Mouse (Mus musculus) limb, embryonic 10.5 days (tissue): ENCODE measurements at regions not wholly inside any gene's neighbourhood (a gene's known extent, or its start where the extent isn't known, plus 50 kb on each side); places are given as distances from the start of the nearest gene placed in this dataset.

Experiments used
- DNase-seq: peaks from one replicate; pipeline ENCODE4 v3.0.0-alpha.2; 2017; ENCODE audit warnings: low spot score
- H3K27ac ChIP-seq: fragments of 300-500 bp; sonication (generic); 2 replicates; pipeline ENCODE4 v1.5.1; 2016; ENCODE audit warnings: mild to moderate bottlenecking
- H3K27me3 ChIP-seq: fragments of 300-500 bp; sonication (generic); 2 replicates; pipeline ENCODE4 v1.6.1; 2016; ENCODE audit warnings: low read depth, mild to moderate bottlenecking; ENCODE audit not compliant: poor library complexity, severe bottlenecking
- H3K36me3 ChIP-seq: fragments of 300-500 bp; sonication (generic); 2 replicates; pipeline ENCODE4 v1.6.1; 2016; ENCODE audit warnings: mild to moderate bottlenecking, moderate library complexity
- H3K4me1 ChIP-seq: fragments of 300-500 bp; sonication (generic); 2 replicates; pipeline ENCODE4 v1.6.1; 2016
- H3K4me3 ChIP-seq: fragments of 300-500 bp; sonication (generic); 2 replicates; pipeline ENCODE4 v1.5.1; 2016; ENCODE audit warnings: mild to moderate bottlenecking, moderate library complexity
- H3K9me3 ChIP-seq: fragments of 300-500 bp; sonication (generic); replicated peaks from 2 replicates; pipeline ENCODE4 v1.6.1; 2016; ENCODE audit warnings: mild to moderate bottlenecking
- WGBS: fragments of 180-500 bp; shearing (Covaris S2); methylation state at CpG from one replicate; pipeline ENCODE4 v1.1.7; 2016; 5-methylcytosine and 5-hydroxymethylcytosine counted together

- Histone ChIP-seq H3K27me3 (no peaks in the 10 kb centered on the region), H3K27ac (no peak overlapping the region), H3K36me3 (no peaks in the 10 kb centered on the region), H3K4me1 (no peaks in the 10 kb centered on the region), H3K4me3 (no peak overlapping the region), H3K9me3 (no peaks in the 10 kb centered on the region)
- 73% methylated on average over 2 of the region's 2 CpGs for WGBS
- no peak for DNase-seq
These were observed 247.3 kb downstream of the Akain1 start for GRCm38 (mm10) chr17:69686383-69686782.

GRCm38 (mm10) chr17:69695341-69695740, 256.2 kb downstream of the Akain1 start:
- Histone ChIP-seq H3K4me1 (no peaks in the 10 kb centered on the region), H3K36me3 (no peaks in the 10 kb centered on the region), H3K27me3 (no peaks in the 10 kb centered on the region), H3K9me3 (no peaks in the 10 kb centered on the region), H3K4me3 (no peak overlapping the region), H3K27ac (no peak overlapping the region)
- 86% methylated on average over 3 of the region's 3 CpGs for WGBS
- DNase-seq, result no peak

DNA sequence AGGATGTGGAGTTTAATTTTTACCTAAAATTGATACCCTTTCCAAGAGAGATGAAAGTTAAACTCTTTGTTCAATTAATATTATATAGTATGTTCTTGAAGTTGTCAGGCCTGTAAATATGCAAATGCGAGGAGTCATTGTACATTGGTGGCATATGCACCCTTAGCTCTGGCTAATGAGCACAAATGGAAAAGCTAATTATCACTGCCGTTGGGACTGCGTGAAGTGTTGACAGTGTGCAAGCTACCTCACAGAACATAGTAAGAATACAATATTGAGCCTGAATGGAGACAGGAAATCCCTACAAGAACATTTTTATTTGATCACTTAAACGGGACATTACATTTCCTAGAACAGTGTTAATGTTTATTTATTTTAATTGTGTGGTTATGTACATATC, 241.5 kb upstream of the Dlgap1 start:
- Histone ChIP-seq H3K27me3 (no peaks in the 10 kb centered on the region), H3K4me1 (no peaks in the 10 kb centered on the region), H3K36me3 (no peaks in the 10 kb centered on the region), H3K4me3 (no peak overlapping the region), H3K27ac (no peak overlapping the region), H3K9me3 (no peaks in the 10 kb centered on the region)
- no peak for DNase-seq
- 88% methylated on average over 4 of the region's 4 CpGs for WGBS

GRCm38 (mm10) chr17:69732981-69733380, 235.9 kb upstream of the Dlgap1 start:
- H3K36me3 ChIP-seq, result no peaks in the 10 kb centered on the region
- H3K4me1 ChIP-seq, result no peaks in the 10 kb centered on the region
- H3K4me3 ChIP-seq, result no peak overlapping the region
- no peaks in the 10 kb centered on the region for H3K9me3 ChIP-seq
- H3K27me3 ChIP-seq, result no peaks in the 10 kb centered on the region
- 92% methylated on average over 11 of the region's 11 CpGs for WGBS
- no peak for DNase-seq
- no peak overlapping the region for H3K27ac ChIP-seq

- DNase-seq, result no peak
- no peaks in the 10 kb centered on the region for H3K27me3 ChIP-seq
- H3K4me1 ChIP-seq, result no peaks in the 10 kb centered on the region
- WGBS, result 80% methylated on average over 4 of the region's 4 CpGs
- no peak overlapping the region for H3K27ac ChIP-seq
- H3K9me3 ChIP-seq, result no peaks in the 10 kb centered on the region
- no peaks in the 10 kb centered on the region for H3K36me3 ChIP-seq
- H3K4me3 ChIP-seq, result no peak overlapping the region
These were observed 232.3 kb upstream of the Dlgap1 start for GRCm38 (mm10) chr17:69736379-69737096.

GRCm38 (mm10) chr17:69769002-69769421, 199.9 kb upstream of the Dlgap1 start:
- Histone ChIP-seq H3K9me3 (no peaks in the 10 kb centered on the region), H3K36me3 (no peaks in the 10 kb centered on the region), H3K4me1 (no peaks in the 10 kb centered on the region), H3K27ac (no peak overlapping the region), H3K4me3 (no peak overlapping the region), H3K27me3 (no peaks in the 10 kb centered on the region)
- 83% methylated on average over 8 of the region's 8 CpGs for WGBS
- no peak for DNase-seq

DNA sequence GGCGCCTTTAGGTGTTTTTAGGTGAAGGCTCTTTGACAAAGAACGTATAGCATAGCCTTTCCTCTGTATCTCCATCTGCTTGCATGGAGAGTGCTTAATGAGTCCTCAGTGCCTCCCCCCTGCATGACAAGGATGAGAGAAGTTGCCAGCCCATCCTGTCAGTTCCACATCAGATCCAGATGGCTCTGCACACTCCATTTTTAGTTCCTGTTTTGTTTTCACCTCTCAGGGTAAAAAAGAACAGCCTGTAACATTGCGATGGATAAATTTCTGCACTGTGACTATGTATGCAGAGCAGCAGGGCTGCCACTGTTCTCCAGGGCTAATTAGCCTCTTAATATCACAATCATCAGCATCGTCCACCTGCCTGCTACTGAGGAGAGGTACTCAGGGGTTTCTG, 198.8 kb upstream of the Dlgap1 start:
- no peaks in the 10 kb centered on the region for H3K4me1 ChIP-seq
- no peak for DNase-seq
- H3K9me3 ChIP-seq, result no peaks in the 10 kb centered on the region
- H3K36me3 ChIP-seq, result no peaks in the 10 kb centered on the region
- 79% methylated on average over 4 of the region's 4 CpGs for WGBS
- H3K27me3 ChIP-seq, result no peaks in the 10 kb centered on the region
- H3K27ac ChIP-seq, result no peak overlapping the region
- H3K4me3 ChIP-seq, result no peak overlapping the region

DNA sequence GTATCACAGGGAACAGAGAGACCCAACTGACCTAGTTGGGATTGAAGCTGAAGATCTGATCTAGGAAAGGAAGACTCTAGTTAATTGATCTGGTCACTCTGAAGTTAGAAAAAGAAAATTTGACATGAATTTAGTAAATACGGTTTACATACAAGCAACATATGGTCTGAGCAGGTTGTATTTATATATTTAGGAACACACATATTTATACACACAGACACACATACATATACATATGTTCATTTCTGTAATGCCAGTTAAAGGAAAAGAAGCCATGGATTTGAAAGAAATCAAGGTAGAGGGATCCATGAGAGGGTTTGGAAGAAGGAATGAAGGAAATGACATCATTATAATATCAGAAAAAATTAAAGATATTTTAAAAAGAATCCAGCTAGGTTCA, 187.7 kb upstream of the Dlgap1 start:
- Histone ChIP-seq H3K4me3 (no peak overlapping the region), H3K4me1 (no peaks in the 10 kb centered on the region), H3K27me3 (no peaks in the 10 kb centered on the region), H3K27ac (no peak overlapping the region), H3K36me3 (no peaks in the 10 kb centered on the region), H3K9me3 (no peaks in the 10 kb centered on the region)
- WGBS, result 89% methylated on average over 1 of the region's 1 CpGs
- DNase-seq, result no peak

DNA sequence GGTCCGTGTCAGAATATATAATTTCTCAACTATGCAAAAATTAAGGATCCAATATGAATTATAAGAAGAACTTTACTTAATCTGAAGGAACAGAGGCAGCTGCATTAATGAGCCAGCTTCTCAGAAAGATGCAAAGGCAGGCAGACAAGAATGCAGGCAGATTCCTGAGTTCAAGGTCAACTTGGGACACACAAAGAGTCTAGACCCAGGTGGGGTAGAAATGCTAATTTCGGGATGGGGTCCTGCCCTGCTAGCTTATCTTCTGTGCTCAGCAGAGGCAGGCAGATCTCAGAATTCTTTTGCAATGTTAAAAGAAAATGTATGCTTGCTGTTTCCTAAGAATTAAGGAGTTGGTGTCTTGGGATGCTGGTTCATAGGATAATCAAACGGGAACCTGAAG, 181.9 kb upstream of the Dlgap1 start:
- no peaks in the 10 kb centered on the region for H3K27me3 ChIP-seq
- no peaks in the 10 kb centered on the region for H3K9me3 ChIP-seq
- H3K36me3 ChIP-seq, result no peaks in the 10 kb centered on the region
- no peaks in the 10 kb centered on the region for H3K4me1 ChIP-seq
- no peak overlapping the region for H3K27ac ChIP-seq
- 84% methylated on average over 3 of the region's 3 CpGs for WGBS
- no peak for DNase-seq
- no peak overlapping the region for H3K4me3 ChIP-seq

DNA sequence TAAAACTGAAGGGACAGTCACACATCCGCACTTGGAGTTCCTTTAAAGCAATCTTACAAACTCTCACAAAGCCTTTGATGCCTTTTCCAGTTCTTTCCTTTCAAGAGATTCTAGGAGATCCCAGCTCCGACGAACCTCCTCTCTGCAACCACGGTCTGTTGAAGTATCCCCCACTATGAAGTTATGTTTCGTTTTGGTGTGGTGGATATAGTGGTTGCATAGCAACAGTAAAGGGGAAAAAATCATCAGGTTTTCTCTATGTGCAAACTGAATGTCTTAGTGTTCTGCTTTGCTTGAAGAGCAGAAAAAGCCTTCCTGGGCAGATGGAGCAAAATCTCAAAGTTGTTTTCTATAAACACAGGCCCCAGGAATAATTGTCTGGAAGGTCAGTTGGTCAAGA, 147.4 kb upstream of the Dlgap1 start:
- Histone ChIP-seq H3K27me3 (no peaks in the 10 kb centered on the region), H3K27ac (no peak overlapping the region), H3K9me3 (no peaks in the 10 kb centered on the region), H3K4me1 (no peaks in the 10 kb centered on the region), H3K36me3 (no peaks in the 10 kb centered on the region), H3K4me3 (no peak overlapping the region)
- 87% methylated on average over 5 of the region's 5 CpGs for WGBS
- no peak for DNase-seq

DNA sequence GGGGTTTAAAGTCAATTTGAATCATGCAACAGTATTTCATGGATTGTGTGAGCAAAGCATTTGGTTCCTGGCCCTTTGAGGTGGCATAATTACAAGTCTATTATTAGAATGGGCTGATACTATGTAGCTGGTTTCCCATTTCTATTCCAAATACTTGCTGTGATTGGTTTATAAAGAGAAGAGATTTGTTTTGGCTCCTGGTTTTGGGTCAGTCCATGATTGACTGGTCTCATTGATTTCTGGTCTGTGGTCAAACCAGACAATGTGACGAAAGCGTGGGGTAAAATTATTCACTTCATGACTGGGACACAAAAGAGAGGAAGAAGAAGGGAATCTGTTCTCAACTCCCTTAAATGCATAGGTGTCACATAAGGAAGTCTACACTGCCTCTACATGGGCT, 147.0 kb upstream of the Dlgap1 start:
- H3K27me3 ChIP-seq, result no peaks in the 10 kb centered on the region
- WGBS, result 88% methylated on average over 2 of the region's 2 CpGs
- no peak for DNase-seq
- no peak overlapping the region for H3K4me3 ChIP-seq
- no peaks in the 10 kb centered on the region for H3K36me3 ChIP-seq
- no peaks in the 10 kb centered on the region for H3K4me1 ChIP-seq
- no peak overlapping the region for H3K27ac ChIP-seq
- no peaks in the 10 kb centered on the region for H3K9me3 ChIP-seq

DNA sequence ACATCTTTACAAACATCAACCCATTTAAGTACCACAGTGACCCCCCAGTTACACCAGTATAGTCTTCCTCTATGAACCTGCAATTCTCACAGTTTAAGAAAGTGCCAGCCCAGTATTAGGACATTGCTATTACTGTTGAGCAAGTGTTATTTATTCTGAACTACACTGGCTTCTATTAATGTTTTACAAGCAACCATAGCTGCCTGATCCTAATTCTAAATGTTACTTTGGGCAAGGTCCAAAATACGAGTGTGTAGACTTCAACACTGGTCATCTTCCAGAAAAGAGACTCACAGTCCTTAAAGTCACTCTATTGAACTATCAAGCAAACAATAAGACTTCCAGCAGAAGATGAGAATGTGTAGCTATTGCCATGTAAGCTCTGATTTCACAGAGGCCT, 146.0 kb upstream of the Dlgap1 start:
- H3K4me3 ChIP-seq, result no peak overlapping the region
- no peaks in the 10 kb centered on the region for H3K9me3 ChIP-seq
- no peak overlapping the region for H3K27ac ChIP-seq
- no peaks in the 10 kb centered on the region for H3K27me3 ChIP-seq
- 87% methylated on average over 1 of the region's 1 CpGs for WGBS
- no peak for DNase-seq
- H3K36me3 ChIP-seq, result no peaks in the 10 kb centered on the region
- H3K4me1 ChIP-seq, result no peaks in the 10 kb centered on the region

DNA sequence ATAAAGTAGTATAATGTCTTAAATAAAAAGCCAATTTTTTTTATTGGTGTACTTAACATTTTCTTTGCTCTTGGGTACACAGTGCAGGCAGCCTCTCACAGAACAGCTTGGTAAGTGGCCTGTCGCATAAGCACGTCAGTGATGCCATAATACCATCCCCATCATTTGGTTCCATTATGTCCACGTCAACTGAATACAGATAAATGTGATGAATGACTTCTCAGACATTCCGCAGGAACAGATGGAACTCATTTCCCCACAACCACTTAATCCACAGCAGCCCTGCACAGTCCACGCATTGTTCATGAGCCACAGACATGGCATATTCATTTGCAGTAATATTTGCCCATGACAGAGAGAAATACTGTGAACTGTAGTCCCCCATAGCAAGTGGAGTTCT, 127.6 kb upstream of the Dlgap1 start:
- H3K4me3 ChIP-seq, result no peak overlapping the region
- no peaks in the 10 kb centered on the region for H3K9me3 ChIP-seq
- DNase-seq, result no peak
- H3K27me3 ChIP-seq, result no peaks in the 10 kb centered on the region
- H3K4me1 ChIP-seq, result no peaks in the 10 kb centered on the region
- no peaks in the 10 kb centered on the region for H3K36me3 ChIP-seq
- no peak overlapping the region for H3K27ac ChIP-seq
- 51% methylated on average over 5 of the region's 5 CpGs for WGBS

DNA sequence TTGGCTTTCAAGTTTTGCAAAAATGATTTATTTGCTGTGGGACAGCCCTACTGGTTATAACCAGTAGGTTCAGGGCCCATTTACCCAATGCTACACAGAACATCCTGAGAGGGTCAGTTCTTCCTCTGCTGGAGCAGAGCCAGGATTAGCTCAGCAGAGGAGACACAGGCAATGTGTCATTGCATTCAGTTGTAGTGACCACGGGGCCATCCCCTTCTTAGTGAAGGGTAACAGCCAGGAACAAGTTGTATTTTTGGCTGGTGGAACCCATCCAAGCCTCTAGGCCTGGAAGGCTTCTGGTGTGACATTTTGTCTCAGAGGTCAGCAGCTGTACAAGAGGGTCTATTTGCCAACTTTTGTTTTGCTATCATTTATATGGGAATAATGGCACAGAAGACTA, 120.6 kb upstream of the Dlgap1 start:
- H3K36me3 ChIP-seq, result no peaks in the 10 kb centered on the region
- H3K27me3 ChIP-seq, result no peaks in the 10 kb centered on the region
- DNase-seq, result no peak
- no peaks in the 10 kb centered on the region for H3K4me1 ChIP-seq
- WGBS, result 53% methylated on average over 1 of the region's 1 CpGs
- no peaks in the 10 kb centered on the region for H3K9me3 ChIP-seq
- no peak overlapping the region for H3K27ac ChIP-seq
- H3K4me3 ChIP-seq, result no peak overlapping the region
